Mouse (Mus musculus): ENCODE data around the gene Timm22. TPM values are rescaled to one million over a fixed set of nuclear protein-coding genes. Genes with fewer than 3 reads are reported as not detected.

Timm22 gene
- polyA plus RNA-seq, 1 experiment from 2014 or later = 130 TPM

DNA sequence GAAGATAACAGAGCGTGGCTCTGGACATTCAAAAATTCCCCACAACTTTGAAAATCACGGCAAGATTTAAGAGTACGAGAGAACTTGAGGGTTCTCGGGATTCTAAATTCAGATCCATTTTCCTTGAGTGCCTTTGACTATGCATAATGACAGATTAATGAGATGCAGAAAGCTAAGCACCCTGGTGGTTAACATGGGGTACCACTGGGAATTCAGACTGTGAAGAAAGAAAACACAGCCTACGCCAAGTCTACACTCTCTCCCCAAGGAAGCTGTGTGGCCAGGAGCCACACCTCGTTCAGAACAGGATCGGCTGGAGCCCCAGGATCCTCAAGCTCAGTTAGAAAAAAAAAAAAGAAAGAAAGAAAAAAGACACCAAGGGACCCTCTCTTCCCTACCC, 14.2 kb upstream of the Timm22 start:
- ATAC-seq (ENCODE audit: insufficient number of reproducible peaks, insufficient read depth, low FRiP score, low TSS enrichment, low read depth) = no peak
- Histone ChIP-seq H3K27ac (no peak overlapping the region), H3K27me3 (no peaks in the 10 kb centered on the region), H3K9ac (no peak overlapping the region), H3K36me3 (peaks cover 16% of the 10 kb centered on the region), H3K9me3 (peaks cover 3% of the 10 kb centered on the region; the same call in 1 of the 2 replicates), H3K4me2 (no peak overlapping the region), H3K4me3 (no peak overlapping the region), H3K4me1 (peaks cover 61% of the 10 kb centered on the region)
- 78% methylated on average over 7 of the region's 7 CpGs for WGBS

DNA sequence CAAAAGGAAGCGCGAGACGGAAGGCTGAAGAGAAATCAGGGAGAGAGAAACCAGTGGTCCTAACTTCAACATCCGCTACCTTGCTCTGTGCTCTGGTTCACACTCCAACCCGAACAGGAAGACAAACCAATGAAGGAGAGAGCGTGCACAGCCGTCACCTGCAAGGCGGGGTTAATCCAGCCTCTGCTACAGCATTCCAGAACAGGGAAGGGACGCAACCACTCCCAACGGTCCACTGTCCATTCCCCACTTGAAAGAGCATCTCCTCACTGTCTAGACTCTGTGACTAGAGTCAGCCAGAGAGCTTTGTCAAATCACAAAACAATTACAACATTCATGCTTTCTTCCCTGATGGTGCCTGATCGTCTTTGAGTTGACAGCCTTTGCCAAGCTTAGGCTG, 13.8 kb upstream of the Timm22 start:
- WGBS = 88% methylated on average over 11 of the region's 11 CpGs
- Histone ChIP-seq H3K27ac (no peak overlapping the region), H3K9ac (no peak overlapping the region), H3K4me3 (no peak overlapping the region), H3K4me1 (peaks cover 59% of the 10 kb centered on the region), H3K36me3 (peaks cover 16% of the 10 kb centered on the region), H3K4me2 (no peak overlapping the region), H3K9me3 (peaks cover 3% of the 10 kb centered on the region; the same call in 1 of the 2 replicates), H3K27me3 (no peaks in the 10 kb centered on the region)
- ATAC-seq (ENCODE audit: insufficient number of reproducible peaks, insufficient read depth, low FRiP score, low TSS enrichment, low read depth) = no peak

DNA sequence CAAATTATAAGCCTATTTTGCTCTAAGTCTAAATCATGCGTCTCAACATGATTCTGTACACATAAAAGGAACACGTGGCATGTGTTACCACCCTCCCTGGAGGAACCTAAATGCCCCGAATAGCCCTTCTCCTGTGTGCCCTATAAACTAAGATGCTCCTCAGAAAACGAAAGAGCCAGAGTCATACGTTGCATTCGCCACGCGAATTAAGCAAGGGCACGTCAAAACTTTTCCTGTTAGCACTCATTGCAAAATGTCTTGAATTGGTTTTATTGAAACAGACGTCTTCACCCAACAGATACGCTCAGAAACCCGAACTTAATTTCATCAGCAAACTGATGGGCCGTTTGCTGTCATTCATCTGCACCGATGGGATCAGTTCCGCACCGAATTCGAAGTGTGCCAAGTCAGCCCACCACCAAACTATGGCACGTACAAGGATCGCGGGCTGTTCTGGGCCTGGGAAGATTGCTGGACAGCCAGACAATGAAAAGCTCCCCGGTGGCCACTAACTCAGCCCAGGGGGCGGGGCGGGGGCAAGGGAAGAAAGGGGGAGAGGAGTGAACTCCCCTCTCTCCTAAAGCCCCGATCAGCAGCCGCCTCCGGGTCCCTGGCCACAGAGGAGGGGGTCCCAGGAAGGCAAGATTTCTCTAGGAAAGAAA, 9.0 kb upstream of the Timm22 start:
- H3K4me1 ChIP-seq = peaks cover 55% of the 10 kb centered on the region
- no peaks in the 10 kb centered on the region for H3K9me3 ChIP-seq
- H3K4me3 ChIP-seq = peak overlapping the region; percentile 94
- ATAC-seq (ENCODE audit: insufficient number of reproducible peaks, insufficient read depth, low FRiP score, low TSS enrichment, low read depth) = 0 out of 2 replicates have a peak, but pooled peaks have one; percentile 4
- no peaks in the 10 kb centered on the region for H3K27me3 ChIP-seq
- peak overlapping the region; percentile 94 for H3K9ac ChIP-seq
- peak overlapping the region; percentile 73 for H3K4me2 ChIP-seq
- H3K27ac ChIP-seq = peak overlapping the region; percentile 91
- under 1% methylated on average over 26 of the region's 26 CpGs for WGBS
- no peaks in the 10 kb centered on the region for H3K36me3 ChIP-seq

DNA sequence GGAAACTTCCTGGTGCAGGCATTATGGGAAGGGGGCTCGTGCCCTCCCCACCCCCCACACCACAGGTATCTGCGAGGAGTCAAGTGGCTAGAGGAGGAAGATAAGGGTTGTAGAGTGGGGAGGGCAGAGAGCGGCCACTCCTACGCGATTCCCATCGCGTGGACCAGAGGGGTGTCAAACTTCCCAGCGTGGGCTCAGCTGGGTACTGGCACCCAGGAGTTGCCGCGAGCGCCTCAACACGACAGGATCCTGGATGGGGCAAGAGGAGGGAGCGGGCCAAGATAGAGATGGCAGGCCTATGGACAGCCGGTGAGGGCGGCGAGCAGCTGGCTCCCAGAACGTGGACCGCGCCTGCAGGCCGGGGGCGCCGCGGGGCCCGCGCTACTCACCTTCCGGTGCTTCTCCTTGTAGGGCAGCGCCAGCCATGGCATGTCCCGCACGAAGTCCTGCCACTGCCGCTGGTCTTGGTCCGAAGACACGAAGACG, 8.4 kb upstream of the Timm22 start:
- Histone ChIP-seq H3K9me3 (no peaks in the 10 kb centered on the region), H3K4me1 (peaks cover 50% of the 10 kb centered on the region), H3K4me2 (peak overlapping the region; percentile 73), H3K27ac (peak overlapping the region; percentile 91), H3K27me3 (no peaks in the 10 kb centered on the region), H3K36me3 (no peaks in the 10 kb centered on the region), H3K9ac (peak overlapping the region; percentile 94), H3K4me3 (peak overlapping the region; percentile 94)
- WGBS = under 1% methylated on average over 33 of the region's 33 CpGs
- ATAC-seq (ENCODE audit: insufficient number of reproducible peaks, insufficient read depth, low FRiP score, low TSS enrichment, low read depth) = peak; percentile 29; the same call in 1 of the 2 replicates

DNA sequence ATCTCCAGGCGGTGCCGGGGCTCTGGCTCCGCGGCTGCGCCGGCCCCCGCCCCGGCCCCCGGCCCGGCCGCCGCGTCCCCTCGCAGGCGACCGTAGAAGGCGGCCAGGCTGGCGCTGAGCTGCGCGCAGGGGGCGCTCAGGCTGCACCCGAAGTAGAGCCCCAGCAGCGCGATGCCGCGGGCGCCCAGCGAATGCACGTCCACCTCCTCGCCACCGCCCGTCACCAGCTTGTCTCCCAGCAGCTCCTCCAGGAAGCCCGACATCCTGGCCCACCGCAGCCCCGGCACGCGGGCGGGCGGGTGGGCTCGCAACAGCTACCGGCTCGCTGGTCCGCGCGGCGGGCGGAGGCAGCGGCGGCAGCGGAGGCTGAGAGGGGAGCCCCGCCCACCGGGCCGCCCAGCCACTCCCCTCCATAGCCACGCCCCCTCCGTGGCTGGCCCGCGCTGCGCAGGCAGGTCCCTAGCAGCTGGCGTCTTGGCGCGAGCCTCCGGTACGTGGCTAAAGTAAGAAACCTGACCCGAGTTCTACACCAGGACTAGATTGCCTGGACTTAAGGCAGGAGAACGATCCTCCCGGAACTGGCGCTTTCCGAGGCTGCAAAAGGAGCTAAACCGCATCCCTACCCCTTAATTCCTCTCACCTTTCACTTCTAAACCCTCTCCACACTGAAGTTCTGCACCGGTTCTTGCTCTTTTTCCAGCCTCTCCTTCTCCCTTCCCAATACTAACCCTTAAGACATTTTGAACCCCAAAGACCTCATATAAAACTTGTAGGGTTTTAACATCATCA, 7.8 kb upstream of the Timm22 start, which contains the start of gene Nxn:
Nxn (minus strand) TSS at position 343 of the 789 bp plus-strand sequence.
- peak within 1 kb of the TSS; percentile 94 for H3K9ac ChIP-seq
- peak within 1 kb of the TSS; percentile 94 for H3K4me3 ChIP-seq
- H3K9me3 ChIP-seq = no peaks in the 10 kb centered on the region
- H3K27me3 ChIP-seq = no peaks in the 10 kb centered on the region
- peak within 1 kb of the TSS; percentile 73 for H3K4me2 ChIP-seq
- peaks cover 46% of the 10 kb centered on the region for H3K4me1 ChIP-seq
- H3K36me3 ChIP-seq = no peaks in the 10 kb centered on the region
- ATAC-seq (ENCODE audit: insufficient number of reproducible peaks, insufficient read depth, low FRiP score, low TSS enrichment, low read depth) = peak; percentile 89
- peak within 1 kb of the TSS; percentile 91 for H3K27ac ChIP-seq
- WGBS = under 1% methylated on average over 63 of the region's 70 CpGs

DNA sequence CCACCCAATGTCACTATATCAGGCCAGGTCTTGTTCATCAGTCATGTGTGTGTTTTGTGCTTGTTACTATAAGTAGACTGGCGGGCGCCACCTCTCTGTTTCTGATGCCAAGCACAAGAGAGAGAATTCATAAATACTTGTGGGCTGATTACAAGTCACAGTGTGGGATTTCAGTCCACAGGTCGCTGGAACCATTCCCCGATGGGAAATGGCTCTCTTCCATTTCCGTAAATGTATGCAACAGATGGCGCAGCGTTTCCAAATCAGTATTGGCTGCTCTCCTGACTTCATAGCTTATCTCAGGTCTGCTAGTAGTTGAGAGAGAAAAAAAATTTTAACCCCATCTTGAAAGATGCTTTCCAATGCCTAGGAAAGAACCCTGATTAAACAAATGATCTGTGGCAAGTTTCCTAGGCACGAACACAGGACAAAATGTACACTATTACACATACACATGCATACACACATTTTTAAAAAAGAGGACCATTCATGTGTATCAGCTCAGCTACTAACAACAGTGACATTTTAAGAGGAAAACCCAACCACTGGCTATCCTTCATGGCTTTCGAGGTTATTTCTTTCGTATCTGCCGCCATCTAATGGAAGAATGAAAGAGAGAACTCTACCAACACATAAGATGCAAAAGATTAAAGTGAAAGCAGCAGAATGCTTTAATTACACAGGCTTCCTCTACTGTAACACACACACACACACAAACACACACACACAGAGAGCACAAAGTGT, 7.0 kb upstream of the Timm22 start:
- Histone ChIP-seq H3K9ac (peak overlapping the region; percentile 94), H3K4me2 (peak overlapping the region; percentile 73), H3K4me3 (peak overlapping the region; percentile 94), H3K27ac (peak overlapping the region; percentile 91), H3K4me1 (peaks cover 39% of the 10 kb centered on the region), H3K9me3 (no peaks in the 10 kb centered on the region), H3K27me3 (no peaks in the 10 kb centered on the region), H3K36me3 (no peaks in the 10 kb centered on the region)
- no peak for ATAC-seq (ENCODE audit: insufficient number of reproducible peaks, insufficient read depth, low FRiP score, low TSS enrichment, low read depth)
- 6% methylated on average over 11 of the region's 11 CpGs for WGBS

DNA sequence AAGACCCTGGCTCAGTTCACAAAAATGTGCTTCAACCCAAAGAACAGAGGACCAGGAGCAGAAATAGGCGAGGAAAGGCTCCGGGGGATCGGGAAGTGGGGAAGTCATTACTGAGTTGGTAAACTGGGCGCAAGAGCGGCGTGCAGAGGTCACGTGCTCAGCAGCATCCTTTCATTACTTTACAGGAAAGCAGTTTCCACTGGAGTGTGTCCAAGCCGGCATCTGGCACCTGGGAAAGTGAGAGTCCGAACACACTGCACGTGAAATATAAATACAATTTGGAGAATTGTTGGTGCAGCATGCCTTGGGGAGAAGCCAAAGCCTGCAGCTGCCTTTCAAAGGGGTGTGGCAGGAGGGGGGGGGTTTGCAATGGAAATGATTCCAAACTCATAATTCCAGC, 5.4 kb upstream of the Timm22 start:
- WGBS = 57% methylated on average over 10 of the region's 10 CpGs
- ATAC-seq (ENCODE audit: insufficient number of reproducible peaks, insufficient read depth, low FRiP score, low TSS enrichment, low read depth) = no peak
- Histone ChIP-seq H3K27ac (no peak overlapping the region), H3K27me3 (no peaks in the 10 kb centered on the region), H3K4me2 (no peak overlapping the region), H3K4me3 (no peak overlapping the region), H3K9ac (no peak overlapping the region), H3K4me1 (peaks cover 25% of the 10 kb centered on the region), H3K9me3 (no peaks in the 10 kb centered on the region), H3K36me3 (no peaks in the 10 kb centered on the region)

DNA sequence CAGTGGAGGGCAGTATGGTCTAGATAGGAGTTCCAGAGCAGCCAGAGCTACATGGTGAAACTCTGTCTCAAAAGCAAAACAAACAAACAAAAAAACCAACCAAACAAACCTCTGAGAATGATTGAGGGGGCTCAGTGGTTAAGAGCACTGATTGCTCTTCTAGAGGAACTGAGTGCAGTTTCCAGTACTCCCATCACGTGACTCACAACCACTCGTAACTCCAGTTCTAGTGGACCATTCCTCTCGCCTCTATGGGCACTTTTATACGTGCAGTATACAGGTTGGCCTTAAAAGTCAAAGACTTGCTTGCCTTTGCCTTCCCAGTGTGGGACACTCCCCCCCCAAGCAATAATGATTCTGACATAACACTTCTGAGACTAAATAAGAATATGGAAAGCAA, 1.6 kb upstream of the Timm22 start:
- H3K27me3 ChIP-seq = no peaks in the 10 kb centered on the region
- WGBS = 70% methylated on average over 4 of the region's 4 CpGs
- H3K9me3 ChIP-seq = no peaks in the 10 kb centered on the region
- H3K9ac ChIP-seq = no peak overlapping the region
- H3K4me3 ChIP-seq = no peak overlapping the region
- no peak overlapping the region for H3K4me2 ChIP-seq
- H3K36me3 ChIP-seq = peaks cover 5% of the 10 kb centered on the region
- no peak for ATAC-seq (ENCODE audit: insufficient number of reproducible peaks, insufficient read depth, low FRiP score, low TSS enrichment, low read depth)
- H3K27ac ChIP-seq = no peak overlapping the region
- H3K4me1 ChIP-seq = peaks cover 25% of the 10 kb centered on the region

DNA sequence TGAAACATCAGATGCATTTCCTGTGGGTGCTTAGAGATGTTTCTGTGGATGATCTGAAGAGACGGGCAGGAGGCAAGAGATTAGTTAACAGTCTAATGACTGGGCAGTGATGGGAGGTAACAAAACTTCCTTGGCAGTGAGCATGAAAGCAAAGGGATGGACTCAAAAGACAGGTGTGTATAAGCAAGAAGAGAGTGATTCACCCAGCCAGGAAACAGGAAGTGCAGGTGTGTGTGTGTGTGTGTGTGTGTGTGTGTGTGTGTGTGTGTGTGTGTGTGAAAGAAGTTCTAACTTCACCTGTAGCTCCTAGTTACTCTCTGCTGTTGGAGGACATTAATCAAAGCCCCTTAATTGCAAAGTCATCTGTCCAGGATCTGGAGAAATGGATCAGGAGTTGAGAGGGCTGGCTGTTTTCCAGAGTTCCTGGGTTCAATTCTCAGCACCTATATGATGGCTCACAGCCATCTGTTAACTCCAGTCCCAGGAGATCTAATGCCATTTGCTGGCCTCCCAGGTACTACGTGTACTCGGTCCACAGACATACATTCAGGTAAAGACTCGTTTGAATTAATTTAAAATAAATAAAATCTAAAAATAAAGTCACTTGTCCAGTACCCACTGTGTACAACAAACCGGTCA, 1.0 kb upstream of the Timm22 start:
- no peak overlapping the region for H3K4me3 ChIP-seq
- H3K36me3 ChIP-seq = peaks cover 6% of the 10 kb centered on the region
- H3K9ac ChIP-seq = no peak overlapping the region
- no peak overlapping the region for H3K27ac ChIP-seq
- H3K9me3 ChIP-seq = no peaks in the 10 kb centered on the region
- peaks cover 22% of the 10 kb centered on the region for H3K4me1 ChIP-seq
- no peak for ATAC-seq (ENCODE audit: insufficient number of reproducible peaks, insufficient read depth, low FRiP score, low TSS enrichment, low read depth)
- 82% methylated on average over 5 of the region's 5 CpGs for whole genome bisulfite sequencing
- H3K4me2 ChIP-seq = no peak overlapping the region
- no peaks in the 10 kb centered on the region for H3K27me3 ChIP-seq

DNA sequence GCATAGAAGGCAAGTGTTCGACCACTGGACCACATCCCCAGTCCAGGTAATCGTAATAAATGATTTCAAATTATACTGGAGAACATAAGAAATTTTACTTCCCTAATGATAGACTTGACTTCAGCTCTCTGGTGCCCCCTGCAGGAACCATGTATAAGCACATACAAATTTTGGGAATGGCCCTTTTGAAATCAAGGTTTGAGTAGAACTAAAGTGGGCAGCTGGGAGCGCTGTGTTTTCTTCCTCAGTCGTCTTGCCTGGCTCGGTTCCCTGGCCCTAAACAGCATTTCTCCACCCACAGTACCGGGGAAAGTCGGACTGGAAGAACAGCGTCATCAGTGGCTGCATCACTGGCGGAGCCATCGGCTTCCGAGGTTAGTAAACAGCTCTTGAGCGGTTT, 4.1 kb downstream of the Timm22 start:
- Histone ChIP-seq H3K9me3 (no peaks in the 10 kb centered on the region), H3K9ac (no peak overlapping the region), H3K4me1 (peaks cover 16% of the 10 kb centered on the region), H3K4me3 (no peak overlapping the region), H3K4me2 (no peak overlapping the region), H3K27ac (no peak overlapping the region), H3K27me3 (no peaks in the 10 kb centered on the region), H3K36me3 (peaks cover 52% of the 10 kb centered on the region)
- WGBS = 72% methylated on average over 12 of the region's 12 CpGs
- ATAC-seq (ENCODE audit: insufficient number of reproducible peaks, insufficient read depth, low FRiP score, low TSS enrichment, low read depth) = no peak

DNA sequence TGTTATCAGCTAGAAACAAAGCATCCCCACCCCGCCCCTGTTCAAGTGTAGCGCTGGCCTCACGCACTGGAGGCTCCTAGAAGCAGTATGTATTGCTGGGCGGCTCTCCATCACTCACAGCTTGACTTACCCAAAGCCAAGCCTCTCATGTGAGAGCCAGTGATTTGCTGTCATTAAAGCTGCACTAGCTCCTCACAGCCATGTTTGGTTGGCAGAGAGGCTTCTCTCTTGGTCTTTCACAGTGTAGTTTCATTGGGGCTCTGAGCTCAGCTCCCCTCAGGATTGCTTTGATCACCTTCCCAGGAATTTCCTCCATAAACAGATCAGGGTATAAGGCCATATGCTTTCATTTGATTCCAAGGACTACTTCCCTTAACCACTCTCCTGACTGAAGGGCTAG, 6.5 kb downstream of the Timm22 start:
- Histone ChIP-seq H3K4me1 (peaks cover 8% of the 10 kb centered on the region), H3K36me3 (peaks cover 76% of the 10 kb centered on the region), H3K4me2 (no peak overlapping the region), H3K27me3 (no peaks in the 10 kb centered on the region), H3K4me3 (no peak overlapping the region), H3K9ac (no peak overlapping the region), H3K9me3 (no peaks in the 10 kb centered on the region), H3K27ac (no peak overlapping the region)
- ATAC-seq (ENCODE audit: insufficient number of reproducible peaks, insufficient read depth, low FRiP score, low TSS enrichment, low read depth) = no peak
- 82% methylated on average over 4 of the region's 4 CpGs for WGBS
